Mouse (Mus musculus): ENCODE results near the gene Ate1. TPM values are rescaled to one million over a fixed set of nuclear protein-coding genes. Genes with fewer than 3 reads are reported as not detected.
"Not testable (repeated sequence)": the region's sequence is repeated elsewhere in the genome, so short reads cannot be mapped to it uniquely, and the experiment has no call there.

Ate1 gene
- polyA plus RNA-seq, 1 experiment from 2014 or later, result 34.3 TPM

DNA sequence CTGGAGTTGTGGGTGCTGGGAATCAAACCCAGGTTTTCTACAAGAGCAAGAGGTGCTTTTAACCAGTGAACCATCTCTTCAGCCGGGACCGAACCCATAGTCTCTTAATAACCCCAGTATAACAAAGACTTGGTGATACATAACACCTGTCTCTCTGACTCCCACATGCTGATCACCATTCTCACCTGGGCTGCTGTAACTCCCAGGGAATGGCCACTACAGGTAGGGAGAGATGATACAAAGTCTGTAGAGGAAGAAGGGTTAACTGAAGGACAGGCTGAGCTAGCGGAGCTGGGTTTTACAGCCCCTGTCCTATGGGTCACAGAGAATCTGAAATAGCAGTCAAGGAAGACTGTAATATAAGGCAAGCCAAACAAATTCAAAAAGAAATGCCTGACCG lies 23.0 kb upstream of the Ate1 start:
- H3K27ac ChIP-seq, result no peak overlapping the region
- WGBS (ENCODE audit: missing documents), result 95% methylated on average over 4 of the region's 4 CpGs
- peaks cover 37% of the 10 kb centered on the region for H3K79me2 ChIP-seq (ENCODE audit: inconsistent target)
- no peak overlapping the region for H3K4me3 ChIP-seq (ENCODE audit: inconsistent target)
- H3K36me3 ChIP-seq (ENCODE audit: inconsistent target), result peaks cover 40% of the 10 kb centered on the region

DNA sequence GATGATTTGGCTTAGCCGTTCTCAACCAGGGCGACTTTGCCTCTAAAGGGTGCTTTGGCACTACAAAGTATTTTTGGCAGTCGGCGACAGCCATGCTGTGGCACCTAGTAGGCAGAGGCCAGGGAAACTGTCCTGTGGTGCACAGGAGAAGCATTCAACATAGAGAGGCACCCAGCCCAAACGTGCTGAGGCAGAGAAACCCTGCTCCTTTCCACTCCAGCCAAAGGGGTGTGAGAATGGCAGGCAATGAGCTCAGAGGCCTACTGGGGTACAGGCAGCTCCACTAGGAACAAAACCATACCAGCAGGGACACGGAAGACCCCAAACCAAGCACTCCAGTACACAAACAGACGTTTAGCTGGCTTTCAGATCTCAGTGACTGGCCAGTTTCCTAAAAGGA lies 20.0 kb upstream of the Ate1 start:
- Histone ChIP-seq H3K36me3 (ENCODE audit: inconsistent target) (peaks cover 69% of the 10 kb centered on the region), H3K4me3 (ENCODE audit: inconsistent target) (no peak overlapping the region), H3K79me2 (ENCODE audit: inconsistent target) (peaks cover 24% of the 10 kb centered on the region), H3K27ac (no peak overlapping the region)
- WGBS (ENCODE audit: missing documents), result 95% methylated on average over 7 of the region's 7 CpGs

DNA sequence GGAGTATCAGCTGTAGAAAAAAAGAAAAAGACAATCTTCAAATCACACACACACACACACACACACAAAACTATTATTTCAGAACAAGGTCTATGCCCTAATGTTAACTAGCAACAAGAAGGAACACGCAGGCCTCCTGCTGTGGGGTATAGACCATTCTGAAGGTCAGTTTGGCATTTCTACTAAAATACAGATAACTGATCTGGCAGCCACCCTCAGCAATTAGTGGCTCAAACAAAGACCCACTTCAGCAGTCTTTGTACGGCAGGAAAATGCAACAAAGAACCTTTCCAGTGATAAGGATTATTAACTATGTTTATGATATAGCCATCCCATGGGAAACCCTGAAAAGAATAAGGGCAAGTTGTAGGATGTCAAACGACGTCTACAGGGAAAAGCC lies 16.9 kb upstream of the Ate1 start:
- WGBS (ENCODE audit: missing documents), result 100% methylated on average over 4 of the region's 4 CpGs
- H3K4me3 ChIP-seq (ENCODE audit: inconsistent target), result no peak overlapping the region
- H3K36me3 ChIP-seq (ENCODE audit: inconsistent target), result peaks cover 67% of the 10 kb centered on the region
- no peak overlapping the region for H3K27ac ChIP-seq
- no peaks in the 10 kb centered on the region for H3K79me2 ChIP-seq (ENCODE audit: inconsistent target)

DNA sequence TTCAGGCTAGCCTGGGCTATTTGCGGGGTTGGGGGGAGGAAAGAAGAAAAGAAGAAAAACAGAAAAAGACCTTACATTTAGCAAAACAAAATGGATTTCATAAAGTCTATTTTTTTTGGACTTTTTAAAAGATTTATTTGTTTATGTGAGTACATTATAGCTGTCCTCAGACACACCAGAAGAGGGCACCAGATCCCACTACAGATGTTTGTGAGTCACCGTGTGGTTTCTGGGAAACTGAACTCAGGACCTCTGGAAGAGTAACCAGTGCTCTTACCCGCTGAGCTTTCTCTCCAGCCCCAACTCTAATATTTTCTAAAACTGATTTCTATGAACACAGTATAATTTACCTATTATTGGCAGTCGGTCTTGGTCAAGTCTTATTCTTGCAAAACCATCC lies 15.0 kb upstream of the Ate1 start:
- 76% methylated on average over 4 of the region's 4 CpGs for WGBS (ENCODE audit: missing documents)
- H3K4me3 ChIP-seq (ENCODE audit: inconsistent target), result no peak overlapping the region
- no peaks in the 10 kb centered on the region for H3K79me2 ChIP-seq (ENCODE audit: inconsistent target)
- H3K36me3 ChIP-seq (ENCODE audit: inconsistent target), result peaks cover 60% of the 10 kb centered on the region
- no peak overlapping the region for H3K27ac ChIP-seq

DNA sequence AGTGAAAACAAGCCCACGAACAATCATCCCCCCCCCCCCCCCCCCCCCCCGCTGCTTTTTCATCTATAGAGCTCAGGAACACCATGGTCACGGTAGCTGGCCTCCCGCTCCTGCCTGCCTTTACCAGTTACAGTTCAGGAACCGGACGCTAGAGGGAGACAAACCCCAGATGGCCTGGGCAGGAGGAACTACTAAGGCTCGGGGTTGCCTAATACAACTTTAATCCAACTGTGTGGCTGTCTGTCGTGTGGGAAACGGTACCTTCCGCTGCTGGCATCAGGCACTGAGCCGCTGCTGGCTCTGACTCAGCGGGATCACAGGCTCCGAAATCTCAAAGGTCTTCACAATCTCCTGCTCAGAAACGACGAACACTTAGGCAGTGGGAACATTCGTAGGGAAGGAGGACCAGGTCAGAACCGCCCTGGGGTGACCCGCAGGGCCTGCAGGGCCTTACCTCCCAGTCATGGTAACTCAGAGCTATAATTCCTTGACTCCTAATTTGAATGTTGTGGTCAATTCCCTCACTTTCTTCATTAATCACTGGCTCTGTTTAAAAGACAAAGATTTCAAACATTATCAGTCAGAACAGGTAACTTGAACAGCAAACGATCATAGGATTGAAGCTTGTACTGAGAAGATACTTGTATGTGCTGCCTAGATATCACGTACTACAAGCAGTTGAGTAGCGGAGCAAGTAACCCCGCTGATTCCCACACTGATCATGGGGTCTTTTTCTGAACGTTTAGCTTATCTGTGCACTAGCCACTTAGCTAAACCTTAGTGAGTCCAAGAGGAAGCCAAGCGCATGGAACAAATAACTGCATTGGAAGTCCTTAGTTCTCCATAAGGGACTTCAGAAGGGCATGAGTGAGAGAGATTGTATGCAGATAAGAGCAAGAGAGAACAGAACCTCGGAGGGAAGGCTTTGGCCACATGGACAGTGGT lies 13.4 kb upstream of the Ate1 start:
- peak overlapping the region; percentile 33 for H3K27ac ChIP-seq
- H3K36me3 ChIP-seq (ENCODE audit: inconsistent target), result peaks cover 44% of the 10 kb centered on the region
- no peaks in the 10 kb centered on the region for H3K79me2 ChIP-seq (ENCODE audit: inconsistent target)
- no peak overlapping the region for H3K4me3 ChIP-seq (ENCODE audit: inconsistent target)
- 31% methylated on average over 23 of the region's 25 CpGs for WGBS (ENCODE audit: missing documents)

DNA sequence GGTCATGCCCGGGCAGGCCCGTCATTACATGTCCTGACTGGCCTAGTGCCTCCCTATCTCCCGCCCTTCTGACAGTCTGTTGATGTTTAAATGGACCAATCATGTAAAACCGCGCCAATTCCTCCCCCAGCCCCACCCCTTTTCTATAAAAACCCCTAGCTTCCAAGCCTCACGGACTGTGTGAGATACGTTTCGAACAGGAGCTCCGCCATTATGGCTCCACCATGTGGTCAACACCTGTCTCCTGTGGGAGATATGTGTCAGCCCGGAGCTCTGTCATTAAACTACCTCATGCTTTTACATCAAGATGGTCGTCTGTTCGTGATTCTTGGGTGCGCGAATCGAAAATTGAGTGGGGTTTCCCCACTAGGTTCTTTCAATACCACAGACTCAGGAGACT lies 11.0 kb upstream of the Ate1 start:
- not testable (repeated sequence) for H3K27ac ChIP-seq; H3K4me3 ChIP-seq (ENCODE audit: inconsistent target); H3K79me2 ChIP-seq (ENCODE audit: inconsistent target)
- peaks cover 19% of the 10 kb centered on the region; the same call in 1 of the 2 replicates for H3K36me3 ChIP-seq (ENCODE audit: inconsistent target)
- WGBS (ENCODE audit: missing documents), result 97% methylated on average over 10 of the region's 15 CpGs

DNA sequence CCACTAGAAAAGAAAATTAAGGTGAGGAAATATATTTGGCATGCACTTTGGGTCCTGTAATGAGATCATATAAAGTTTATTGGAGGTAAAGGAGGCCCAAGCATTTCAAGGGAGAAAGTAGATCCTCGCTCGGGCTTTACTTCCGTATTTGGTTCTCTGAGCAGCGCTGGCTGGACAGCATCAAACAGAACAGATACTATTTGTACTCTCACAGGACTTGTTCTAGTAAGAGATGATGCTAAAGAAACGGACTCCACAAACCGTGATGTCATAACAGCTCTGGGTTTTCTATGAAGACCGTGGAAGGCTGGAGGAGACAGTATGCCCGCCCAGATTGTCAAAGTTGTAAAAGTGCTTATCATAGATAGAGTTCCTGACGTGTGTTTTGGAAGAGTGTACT lies 7.1 kb upstream of the Ate1 start:
- 91% methylated on average over 9 of the region's 9 CpGs for WGBS (ENCODE audit: missing documents)
- peaks cover 8% of the 10 kb centered on the region; the same call in 1 of the 2 replicates for H3K36me3 ChIP-seq (ENCODE audit: inconsistent target)
- no peaks in the 10 kb centered on the region for H3K79me2 ChIP-seq (ENCODE audit: inconsistent target)
- no peak overlapping the region for H3K27ac ChIP-seq
- no peak overlapping the region for H3K4me3 ChIP-seq (ENCODE audit: inconsistent target)

DNA sequence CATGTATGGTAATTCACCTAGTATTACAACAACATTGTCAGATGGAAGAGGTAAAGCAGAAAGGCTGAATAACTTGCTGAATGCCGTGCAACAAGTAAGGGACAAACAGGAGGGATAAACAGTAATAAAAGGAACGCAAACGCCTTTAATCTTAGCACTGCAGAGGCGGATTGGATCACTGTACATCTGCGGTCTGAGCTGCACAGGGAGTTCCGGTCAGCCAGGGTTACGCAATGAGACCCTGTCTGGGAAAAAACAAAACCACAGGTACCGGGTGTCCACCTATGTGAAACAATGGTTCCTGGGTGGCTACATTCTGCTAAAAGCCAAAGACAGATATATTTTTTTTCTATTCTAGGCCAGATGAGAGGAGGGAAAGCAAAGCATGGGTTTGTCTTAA lies 3.3 kb upstream of the Ate1 start:
- H3K36me3 ChIP-seq (ENCODE audit: inconsistent target), result no peaks in the 10 kb centered on the region
- peaks cover 8% of the 10 kb centered on the region for H3K79me2 ChIP-seq (ENCODE audit: inconsistent target)
- no peak overlapping the region for H3K4me3 ChIP-seq (ENCODE audit: inconsistent target)
- no peak overlapping the region for H3K27ac ChIP-seq
- WGBS (ENCODE audit: missing documents), result 44% methylated on average over 8 of the region's 8 CpGs

DNA sequence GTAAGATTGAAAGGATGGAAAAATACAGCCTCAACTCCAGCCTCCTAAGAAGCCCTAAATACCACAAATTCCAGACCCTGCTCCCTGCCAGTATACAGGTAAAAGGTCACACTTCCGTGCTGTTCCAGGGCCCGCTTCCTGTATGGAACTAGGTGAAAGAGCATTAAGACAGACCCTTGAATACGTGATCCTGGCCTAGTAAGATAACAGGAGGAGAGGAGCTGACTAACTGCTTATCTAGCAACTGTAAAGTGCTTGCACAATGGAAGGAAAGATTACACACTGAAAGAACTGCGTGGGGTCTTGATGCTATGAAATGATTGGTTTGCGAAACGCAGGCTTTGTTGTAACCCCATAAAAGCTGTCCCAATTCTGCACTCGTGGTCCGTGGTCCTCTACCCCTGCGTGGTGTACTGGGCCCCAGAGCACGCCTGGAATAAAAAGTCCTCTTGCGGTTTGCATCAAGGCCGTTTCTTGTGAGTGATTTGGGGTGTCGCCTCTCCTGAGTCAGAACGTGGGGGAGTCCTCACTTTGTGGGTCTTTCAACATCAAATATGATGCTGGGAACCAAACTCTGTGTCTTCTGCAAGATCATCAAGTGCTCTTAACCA lies 748 bp upstream of the Ate1 start:
- Histone ChIP-seq H3K79me2 (ENCODE audit: inconsistent target) (peaks cover 33% of the 10 kb centered on the region), H3K27ac (no peak overlapping the region)
- WGBS (ENCODE audit: missing documents), result 79% methylated on average over 13 of the region's 14 CpGs

DNA sequence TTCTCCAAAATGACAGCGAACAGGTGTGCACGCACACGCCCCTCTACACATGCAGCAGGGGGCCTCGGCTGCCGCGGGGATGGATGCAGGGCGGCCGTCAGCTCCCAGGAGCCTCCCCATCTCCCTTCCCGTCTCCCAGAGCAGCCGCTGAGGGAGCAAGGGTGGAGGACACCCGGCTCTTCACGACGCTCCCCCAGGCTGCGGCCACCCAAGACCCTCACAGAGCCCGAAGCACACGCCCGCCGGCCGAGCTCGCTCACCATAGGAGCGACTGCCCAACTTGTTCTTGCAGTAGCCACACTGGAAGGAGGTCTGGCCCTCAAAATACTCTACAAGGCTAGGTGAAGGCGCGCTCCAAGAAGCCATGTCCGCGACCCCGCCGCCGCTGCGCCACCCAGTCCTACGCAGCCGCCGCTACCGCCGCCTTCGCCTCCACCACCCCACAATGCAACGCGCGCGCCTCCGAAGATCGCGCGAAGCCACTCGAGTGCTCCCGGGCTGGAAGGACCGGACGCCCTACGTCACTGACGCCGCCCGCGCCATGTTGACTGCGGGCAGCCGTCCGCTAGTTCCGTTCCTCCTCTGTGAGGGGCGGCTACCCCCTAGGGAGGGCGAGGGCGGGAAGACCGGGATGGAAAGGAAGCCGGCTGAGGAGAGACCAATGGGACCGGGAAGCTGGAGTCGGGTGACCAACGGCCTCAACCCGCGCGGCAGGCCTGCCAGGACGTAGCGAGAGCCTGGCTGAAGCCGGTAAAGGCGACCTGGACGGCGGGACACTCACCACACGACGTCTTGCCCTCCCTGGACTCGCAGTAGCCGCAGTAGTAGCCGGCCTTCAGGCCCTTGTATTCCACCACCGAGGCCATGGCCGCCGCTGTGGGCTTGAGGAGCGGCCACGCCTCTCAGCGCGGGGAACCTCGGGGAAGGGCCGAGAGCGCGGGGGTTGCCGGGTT lies 797 bp downstream of the Ate1 start:
- Histone ChIP-seq H3K36me3 (ENCODE audit: inconsistent target) (peaks cover 4% of the 10 kb centered on the region; the same call in 1 of the 2 replicates), H3K79me2 (ENCODE audit: inconsistent target) (peaks cover 49% of the 10 kb centered on the region), H3K4me3 (ENCODE audit: inconsistent target) (peak overlapping the region; percentile 75), H3K27ac (peak overlapping the region; percentile 72)
- WGBS (ENCODE audit: missing documents), result under 1% methylated on average over 73 of the region's 90 CpGs

More for the DNA sequence above, 748 bp upstream of the Ate1 start:
- Histone ChIP-seq H3K36me3 (ENCODE audit: inconsistent target) (no peaks in the 10 kb centered on the region), H3K4me3 (ENCODE audit: inconsistent target) (no peak overlapping the region)

DNA sequence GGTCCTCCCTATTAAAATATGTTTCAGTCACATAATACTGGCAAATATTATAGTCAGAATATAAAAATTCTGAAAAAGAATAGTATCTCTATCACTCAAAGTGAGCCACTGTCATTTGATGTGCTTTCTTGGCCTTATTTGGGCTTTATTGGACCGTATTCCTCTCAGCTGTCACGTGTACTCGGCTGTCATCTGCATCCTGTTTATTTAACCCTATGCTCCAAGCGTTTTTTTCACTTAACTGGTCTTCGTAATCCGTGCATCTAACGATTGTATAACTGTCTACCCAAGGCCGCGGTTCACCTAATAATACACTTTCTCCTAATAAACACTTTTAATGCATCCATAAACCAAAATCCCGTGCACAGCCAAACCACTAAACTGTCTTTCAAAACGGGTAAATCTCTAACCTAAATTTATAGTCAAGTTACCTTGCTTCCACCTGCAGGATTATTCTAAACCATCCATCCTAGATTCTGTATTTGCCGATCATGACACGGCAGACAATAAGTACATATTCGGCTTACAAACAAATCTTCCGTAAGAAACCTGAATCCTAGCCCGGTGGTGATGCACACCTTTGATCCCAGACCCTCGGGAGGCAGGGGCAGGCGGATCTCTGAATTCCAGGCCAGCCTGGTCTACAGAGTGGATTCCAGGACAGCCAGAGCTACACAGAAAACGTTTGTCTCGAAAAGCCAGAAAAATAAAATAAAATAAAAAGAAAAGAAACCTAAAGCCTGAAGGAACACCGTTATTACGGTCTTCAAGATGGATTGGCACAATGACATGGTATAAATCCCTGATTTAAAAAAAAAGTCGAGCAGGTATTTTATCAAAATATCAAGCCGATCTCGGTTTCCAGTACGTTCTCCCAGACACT lies 1.7 kb downstream of the Ate1 start:
- Histone ChIP-seq H3K27ac (0 out of 2 replicates have a peak overlapping the region, but pooled peaks have one; percentile 38), H3K79me2 (ENCODE audit: inconsistent target) (peaks cover 57% of the 10 kb centered on the region), H3K4me3 (ENCODE audit: inconsistent target) (peak overlapping the region; percentile 75), H3K36me3 (ENCODE audit: inconsistent target) (peaks cover 11% of the 10 kb centered on the region; the same call in 1 of the 2 replicates)
- 26% methylated on average over 26 of the region's 26 CpGs for WGBS (ENCODE audit: missing documents)

DNA sequence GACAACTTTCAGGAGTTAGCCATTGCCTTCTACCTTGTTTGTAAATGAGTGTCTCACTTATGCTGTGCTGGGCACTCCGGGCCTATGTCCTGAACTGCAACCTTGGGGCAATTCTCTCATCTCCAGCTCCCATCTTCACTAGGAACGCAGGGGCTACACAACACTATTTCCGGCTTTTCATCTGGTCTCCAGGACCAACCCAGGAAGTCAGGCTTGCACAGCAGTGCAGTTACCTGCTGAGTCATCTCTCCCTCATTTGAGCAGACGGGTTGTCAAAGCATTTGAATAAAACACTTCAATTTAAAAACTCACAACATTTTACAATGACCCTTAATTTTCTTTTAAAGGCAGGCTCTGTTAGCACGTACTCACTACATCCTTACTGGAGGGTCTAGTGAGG lies 9.9 kb downstream of the Ate1 start:
- H3K4me3 ChIP-seq (ENCODE audit: inconsistent target), result no peak overlapping the region
- 80% methylated on average over 5 of the region's 5 CpGs for WGBS (ENCODE audit: missing documents)
- H3K36me3 ChIP-seq (ENCODE audit: inconsistent target), result peaks cover 52% of the 10 kb centered on the region

DNA sequence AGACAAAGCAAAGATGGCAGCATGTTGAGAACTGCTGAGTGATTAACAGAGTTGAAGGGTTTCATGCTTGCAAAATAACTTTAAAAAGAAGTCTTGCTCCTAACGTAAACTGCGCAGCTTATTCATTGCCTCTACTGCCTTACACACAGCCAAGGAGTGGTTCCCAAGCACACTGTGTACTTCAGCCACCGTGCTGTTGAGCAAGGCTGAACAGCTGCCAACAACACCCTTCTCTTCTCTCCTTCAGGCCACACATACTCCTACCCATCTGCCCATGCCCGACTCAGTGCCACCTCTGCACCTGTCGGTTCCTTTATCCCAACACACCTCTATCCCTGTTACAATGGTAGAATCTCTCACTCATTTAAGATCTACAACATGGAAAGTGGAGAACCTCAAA lies 17.2 kb downstream of the Ate1 start:
- H3K79me2 ChIP-seq (ENCODE audit: inconsistent target), result no peaks in the 10 kb centered on the region
- 97% methylated on average over 5 of the region's 5 CpGs for WGBS (ENCODE audit: missing documents)
- H3K27ac ChIP-seq, result no peak overlapping the region
- no peak overlapping the region for H3K4me3 ChIP-seq (ENCODE audit: inconsistent target)
- H3K36me3 ChIP-seq (ENCODE audit: inconsistent target), result peaks cover 57% of the 10 kb centered on the region

More for the DNA sequence above, 9.9 kb downstream of the Ate1 start:
- Histone ChIP-seq H3K79me2 (ENCODE audit: inconsistent target) (peaks cover 17% of the 10 kb centered on the region), H3K27ac (no peak overlapping the region)
